Mouse (Mus musculus) forebrain, embryonic 16.5 days (tissue): ENCODE results near the gene Frrs1. TPM values are rescaled to one million over a fixed set of nuclear protein-coding genes. Genes with fewer than 3 reads are reported as not detected.

Experiments used
- ATAC-seq: fragments of 200-750 bp; cut with Nextera tagmentation; 2 replicates; pipeline ENCODE4 v1.8.0; 2017; ENCODE audit warnings: mild to moderate bottlenecking, moderate library complexity
- H3K27ac ChIP-seq: fragments of 300-500 bp; sonication (generic); 2 replicates; pipeline ENCODE4 v1.5.1; 2014; ENCODE audit warnings: low read length, control low read depth
- H3K27me3 ChIP-seq: fragments of 300-500 bp; sonication (generic); replicated peaks from 2 replicates; pipeline ENCODE4 v1.6.1; 2014; ENCODE audit warnings: low read length; ENCODE audit not compliant: control insufficient read depth, insufficient read depth
- H3K36me3 ChIP-seq: fragments of 300-500 bp; sonication (generic); 2 replicates; pipeline ENCODE4 v1.6.1; 2014; ENCODE audit not compliant: control insufficient read depth, insufficient read depth
- H3K4me1 ChIP-seq: fragments of 300-500 bp; sonication (generic); replicated peaks from 2 replicates; pipeline ENCODE4 v1.6.1; 2014; ENCODE audit warnings: low read length; ENCODE audit not compliant: control insufficient read depth, insufficient read depth
- H3K4me2 ChIP-seq: fragments of 300-500 bp; sonication (generic); 2 replicates; pipeline ENCODE4 v1.6.1; 2014; ENCODE audit warnings: mild to moderate bottlenecking, low read length, control low read depth
- H3K4me3 ChIP-seq: fragments of 300-500 bp; sonication (generic); replicated peaks from 2 replicates; pipeline ENCODE4 v1.5.1; 2014; ENCODE audit warnings: mild to moderate bottlenecking, low read length, control low read depth
- H3K9ac ChIP-seq: fragments of 300-500 bp; sonication (generic); replicated peaks from 2 replicates; pipeline ENCODE4 v1.6.1; 2014; ENCODE audit warnings: low read depth, low read length, control low read depth
- H3K9me3 ChIP-seq: fragments of 300-500 bp; sonication (generic); 2 replicates; pipeline ENCODE4 v1.6.1; 2016; ENCODE audit warnings: low read length; ENCODE audit not compliant: control insufficient read depth
- WGBS: fragments of 180-500 bp; shearing (Covaris S2); extraction: QIAGEN DNeasy Blood & Tissue Kit; methylation state at CpG from one replicate; pipeline ENCODE4 v1.1.7; 2014; 5-methylcytosine and 5-hydroxymethylcytosine counted together
- polyA plus RNA-seq: library from polyadenylated mRNA; unstranded; fragments of >200 nt; fragmentation: Nextera tagmentation; extraction: Ambion mirVana; gene quantifications from 2 replicates; pipeline ENCODE4 v1.2.1, GENCODE M21; 2015

The Frrs1 gene
- polyA plus RNA-seq, 1 experiment from 2014 or later = 4.0 TPM

- no peak overlapping the region for H3K4me3 ChIP-seq
- no peaks in the 10 kb centered on the region for H3K27me3 ChIP-seq
- H3K9ac ChIP-seq = no peak overlapping the region
- H3K4me2 ChIP-seq = no peak overlapping the region
- no peak for ATAC-seq
- no peaks in the 10 kb centered on the region for H3K9me3 ChIP-seq
- H3K36me3 ChIP-seq = peaks cover 6% of the 10 kb centered on the region; the same call in 1 of the 2 replicates
- no peak overlapping the region for H3K27ac ChIP-seq
- H3K4me1 ChIP-seq = no peaks in the 10 kb centered on the region
- 83% methylated on average over 3 of the region's 3 CpGs for WGBS
Observed at GRCm38 (mm10) chr3:116921535-116921934, 62.3 kb downstream of the Frrs1 start.

GRCm38 (mm10) chr3:116923042-116923441 lies 63.8 kb downstream of the Frrs1 start:
- Histone ChIP-seq H3K27ac (no peak overlapping the region), H3K4me3 (no peak overlapping the region), H3K4me1 (no peaks in the 10 kb centered on the region), H3K4me2 (no peak overlapping the region), H3K9ac (no peak overlapping the region), H3K9me3 (no peaks in the 10 kb centered on the region), H3K36me3 (peaks cover 6% of the 10 kb centered on the region; the same call in 1 of the 2 replicates), H3K27me3 (no peaks in the 10 kb centered on the region)
- ATAC-seq = no peak
- 93% methylated on average over 12 of the region's 12 CpGs for WGBS

DNA sequence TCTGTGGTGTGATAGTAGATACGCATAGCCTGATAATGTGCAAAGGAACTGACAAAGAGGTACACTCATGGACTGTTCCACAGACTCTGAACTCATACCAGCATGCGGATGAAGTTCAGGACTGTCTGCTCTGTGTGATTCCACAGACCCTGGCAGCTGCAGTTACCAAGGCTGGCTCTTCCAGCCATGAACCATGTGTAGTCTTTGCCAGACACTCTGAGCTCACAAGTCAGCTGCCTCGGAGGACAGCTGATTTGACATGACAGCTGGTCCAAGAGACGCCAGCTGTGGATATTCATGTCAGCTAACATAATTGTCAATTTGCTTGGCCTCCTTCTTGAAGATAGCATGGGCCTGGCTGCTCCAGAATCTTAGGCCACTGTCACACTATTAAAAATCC lies 69.7 kb downstream of the Frrs1 start:
- Histone ChIP-seq H3K27me3 (no peaks in the 10 kb centered on the region), H3K27ac (no peak overlapping the region), H3K4me2 (no peak overlapping the region), H3K9ac (no peak overlapping the region), H3K4me3 (no peak overlapping the region), H3K9me3 (no peaks in the 10 kb centered on the region), H3K4me1 (no peaks in the 10 kb centered on the region), H3K36me3 (no peaks in the 10 kb centered on the region)
- 85% methylated on average over 4 of the region's 4 CpGs for WGBS
- ATAC-seq = no peak

DNA sequence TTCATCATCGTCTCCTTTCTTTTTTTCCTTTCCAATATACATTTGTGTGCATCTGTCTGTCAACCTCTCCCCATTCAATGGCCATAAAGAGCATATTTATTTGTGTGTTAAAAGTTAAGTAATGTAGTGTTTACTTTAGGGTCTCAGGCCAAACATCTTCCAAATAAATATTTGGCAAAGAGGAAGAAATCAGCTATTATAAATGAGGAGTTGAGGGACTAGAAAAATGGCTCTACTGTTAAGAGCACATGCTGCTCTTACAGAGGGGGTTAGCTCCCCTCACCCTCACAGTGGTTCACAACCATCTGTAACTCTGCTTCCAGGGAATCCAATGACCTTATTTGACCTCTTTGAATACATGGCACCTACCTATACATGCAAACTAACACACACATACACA lies 73.9 kb downstream of the Frrs1 start:
- no peak for ATAC-seq
- WGBS = 92% methylated on average over 1 of the region's 1 CpGs

GRCm38 (mm10) chr3:116936934-116937691 lies 77.8 kb downstream of the Frrs1 start:
- Histone ChIP-seq H3K36me3 (0 out of 2 replicates have a peak, but pooled peaks cover 2% of the 10 kb centered on the region), H3K4me3 (no peak overlapping the region), H3K27ac (peak overlapping the region; percentile 32; the same call in 1 of the 2 replicates), H3K9me3 (no peaks in the 10 kb centered on the region), H3K9ac (no peak overlapping the region), H3K27me3 (no peaks in the 10 kb centered on the region), H3K4me1 (peaks cover 3% of the 10 kb centered on the region), H3K4me2 (no peak overlapping the region)
- 31% methylated on average over 4 of the region's 4 CpGs for WGBS
- peak; percentile 67 for ATAC-seq

More for the DNA sequence above, 73.9 kb downstream of the Frrs1 start:
- H3K36me3 ChIP-seq = no peaks in the 10 kb centered on the region
- no peak overlapping the region for H3K4me3 ChIP-seq
- H3K9ac ChIP-seq = no peak overlapping the region
- H3K9me3 ChIP-seq = no peaks in the 10 kb centered on the region
- H3K4me1 ChIP-seq = peaks cover 3% of the 10 kb centered on the region
- H3K27me3 ChIP-seq = no peaks in the 10 kb centered on the region
- no peak overlapping the region for H3K27ac ChIP-seq
- H3K4me2 ChIP-seq = no peak overlapping the region

GRCm38 (mm10) chr3:116940804-116941558 lies 81.7 kb downstream of the Frrs1 start:
- WGBS = 75% methylated on average over 10 of the region's 10 CpGs

DNA sequence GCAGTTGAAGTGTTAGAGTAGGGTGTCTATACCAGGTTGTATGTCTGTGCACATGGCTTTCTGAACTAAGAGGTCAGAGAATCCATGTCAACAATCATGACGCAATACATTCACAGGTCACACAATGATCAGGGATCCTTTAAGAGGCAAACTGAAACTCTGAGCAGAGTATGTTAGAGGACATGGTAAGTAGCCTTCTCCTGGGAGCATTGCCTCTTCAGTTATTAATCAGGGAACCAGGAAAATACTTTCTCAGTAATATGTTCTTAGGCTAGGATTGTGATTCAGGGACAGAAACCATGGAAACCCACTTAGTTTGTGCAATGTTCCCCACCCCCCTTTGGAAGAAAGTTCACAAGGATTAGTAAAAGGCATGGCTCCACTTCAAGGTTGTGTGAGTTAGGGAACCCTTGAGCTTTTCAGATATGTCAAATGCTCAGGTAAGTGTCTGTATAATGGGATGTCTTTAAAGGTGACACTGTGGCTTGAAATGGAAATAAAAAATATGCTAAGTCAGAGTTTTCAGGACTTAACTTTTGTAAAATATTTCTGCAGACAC lies 82.4 kb downstream of the Frrs1 start:
- 100% methylated on average over 1 of the region's 1 CpGs for WGBS
- Histone ChIP-seq H3K27me3 (no peaks in the 10 kb centered on the region), H3K4me1 (peaks cover 3% of the 10 kb centered on the region), H3K4me3 (no peak overlapping the region), H3K4me2 (no peak overlapping the region), H3K36me3 (0 out of 2 replicates have a peak, but pooled peaks cover 6% of the 10 kb centered on the region), H3K27ac (no peak overlapping the region), H3K9me3 (no peaks in the 10 kb centered on the region), H3K9ac (no peak overlapping the region)
- ATAC-seq = no peak

More at GRCm38 (mm10) chr3:116940804-116941558, 81.7 kb downstream of the Frrs1 start:
- H3K4me3 ChIP-seq = no peak overlapping the region
- no peak overlapping the region for H3K4me2 ChIP-seq
- no peak overlapping the region for H3K9ac ChIP-seq
- H3K36me3 ChIP-seq = 0 out of 2 replicates have a peak, but pooled peaks cover 2% of the 10 kb centered on the region
- no peaks in the 10 kb centered on the region for H3K9me3 ChIP-seq
- ATAC-seq = no peak
- no peak overlapping the region for H3K27ac ChIP-seq
- no peaks in the 10 kb centered on the region for H3K27me3 ChIP-seq
- H3K4me1 ChIP-seq = peaks cover 3% of the 10 kb centered on the region

DNA sequence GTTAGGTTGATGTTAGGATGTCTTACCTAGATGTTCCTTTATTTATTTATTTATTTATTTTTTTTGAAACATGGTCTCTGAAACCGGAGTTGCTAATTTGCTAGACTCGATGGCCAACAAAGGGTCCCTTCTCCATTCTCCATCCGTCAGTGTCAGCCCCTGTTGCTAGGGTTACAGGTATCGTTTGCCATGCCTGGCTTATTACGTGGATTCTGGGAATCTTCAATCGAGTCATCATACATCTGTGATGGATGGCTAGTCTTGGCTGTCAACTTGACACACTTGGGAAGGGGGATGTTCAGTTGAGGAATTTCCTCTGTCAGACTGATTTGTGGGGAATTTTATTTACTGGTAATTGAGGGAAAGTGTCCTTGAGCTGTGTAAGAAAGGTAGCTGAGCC lies 83.5 kb downstream of the Frrs1 start:
- Histone ChIP-seq H3K9ac (no peak overlapping the region), H3K4me2 (no peak overlapping the region), H3K36me3 (peaks cover 8% of the 10 kb centered on the region; the same call in 1 of the 2 replicates), H3K4me1 (no peaks in the 10 kb centered on the region), H3K4me3 (no peak overlapping the region), H3K27me3 (no peaks in the 10 kb centered on the region), H3K9me3 (no peaks in the 10 kb centered on the region), H3K27ac (no peak overlapping the region)
- WGBS = 63% methylated on average over 6 of the region's 6 CpGs
- ATAC-seq = no peak

- WGBS = 78% methylated on average over 4 of the region's 4 CpGs
- H3K27me3 ChIP-seq = no peaks in the 10 kb centered on the region
- no peak overlapping the region for H3K27ac ChIP-seq
- no peak overlapping the region for H3K4me3 ChIP-seq
- no peaks in the 10 kb centered on the region for H3K4me1 ChIP-seq
- ATAC-seq = no peak
- H3K36me3 ChIP-seq = peaks cover 8% of the 10 kb centered on the region; the same call in 1 of the 2 replicates
- H3K9ac ChIP-seq = no peak overlapping the region
- H3K4me2 ChIP-seq = no peak overlapping the region
- H3K9me3 ChIP-seq = no peaks in the 10 kb centered on the region
Observed at GRCm38 (mm10) chr3:116943422-116943821, 84.2 kb downstream of the Frrs1 start.
